ENCODE assay signal across 11 mouse cellular contexts in the genomic region with DNA sequence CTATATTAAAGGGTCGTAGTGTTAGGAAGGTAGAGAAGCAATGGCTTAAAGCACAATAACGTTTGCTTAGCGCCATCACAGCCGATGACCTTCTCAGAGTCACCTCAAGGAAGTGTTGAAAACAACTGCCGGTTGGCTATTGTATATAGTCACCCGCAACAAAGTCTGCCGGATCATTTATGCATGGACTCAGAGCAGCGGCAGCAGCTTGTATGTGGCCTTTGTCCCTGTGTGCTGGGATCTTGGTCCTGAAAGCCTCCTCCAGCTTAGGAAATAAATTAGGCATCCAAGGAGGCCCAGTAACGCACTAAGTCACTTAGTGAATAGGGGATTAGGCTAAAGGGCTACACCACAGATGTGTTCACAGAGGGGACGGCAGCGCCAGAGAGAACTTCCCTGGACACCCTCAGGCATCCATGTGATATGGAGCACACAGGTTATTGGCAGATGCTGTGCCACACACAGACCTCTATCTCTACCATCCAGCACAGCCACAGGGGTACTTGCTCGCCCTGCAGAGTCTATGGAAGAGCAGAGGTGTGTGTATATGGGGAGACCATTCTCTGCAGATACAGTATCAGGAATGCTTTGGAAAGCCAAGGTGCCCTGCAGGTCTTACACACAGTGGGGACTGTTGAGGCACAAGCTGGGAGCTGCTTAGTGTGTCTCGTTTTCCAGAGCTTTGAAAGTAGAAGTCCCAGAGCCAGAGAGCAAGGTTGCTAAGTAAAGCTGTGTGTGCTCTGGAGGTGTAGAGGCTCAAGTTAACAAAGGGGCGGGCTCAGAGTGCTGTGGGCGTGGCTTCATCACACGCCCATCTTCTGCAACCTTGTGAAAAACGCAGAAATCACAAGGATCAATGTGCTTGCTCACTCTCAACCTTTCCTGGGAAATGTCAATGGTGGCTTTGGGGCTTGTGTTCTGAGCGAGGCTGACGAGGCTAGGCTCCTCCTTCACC. TPM values are rescaled to one million over a fixed set of nuclear protein-coding genes. Genes with fewer than 3 reads are reported as not detected.
DNase-seq lines count a peak whose midpoint lies in the region; ATAC-seq and TF ChIP-seq lines count a peak whose summit lies in the region.
"Had no signal": no experiment of that assay in that cellular context is flagged by ENCODE, and none has a peak within 500 bp of the region (broad histone marks: within the 10 kb centered on the region; RNA-seq: fewer than 3 reads in every experiment).

No protein-coding gene starts in this region.

- no peak overlapping the region for H3K9ac ChIP-seq in embryonic facial prominence, embryonic 14.5 days (ENCODE audit: low read depth, low read length)
- H3K9ac ChIP-seq in limb, embryonic 13.5 days, result no peak overlapping the region
- H3K9ac ChIP-seq in liver, postnatal 0 days (replicated peaks), result no peak overlapping the region
- H3K9ac ChIP-seq: heart, embryonic 15.5 days had no signal

- no peaks in the 10 kb centered on the region for H3K9me3 ChIP-seq in embryonic facial prominence, embryonic 14.5 days (ENCODE audit: control insufficient read depth, low read length)
- no peaks in the 10 kb centered on the region for H3K9me3 ChIP-seq in limb, embryonic 13.5 days
- H3K9me3 ChIP-seq in liver, postnatal 0 days (ENCODE audit: low read length), result no peaks in the 10 kb centered on the region
- H3K9me3 ChIP-seq: heart, embryonic 15.5 days had no signal

- ATAC-seq in embryonic facial prominence, embryonic 14.5 days (ENCODE audit: low read depth), result peak; percentile 72
- ATAC-seq in limb, embryonic 13.5 days (ENCODE audit: low FRiP score, low read depth), result no peak
- ATAC-seq in liver, postnatal 0 days, result no peak
- ATAC-seq: Patski had no signal

- no peak for TF ChIP-seq CTCF in liver, postnatal 0 days (IDR thresholded peaks at IDR 0.05; ENCODE audit: low read depth)

- no peaks in the 10 kb centered on the region for H3K27me3 ChIP-seq in embryonic facial prominence, embryonic 14.5 days (replicated peaks; ENCODE audit: control insufficient read depth, insufficient read depth, low read length)
- no peaks in the 10 kb centered on the region for H3K27me3 ChIP-seq in limb, embryonic 13.5 days
- H3K27me3 ChIP-seq in liver, postnatal 0 days (ENCODE audit: insufficient read depth, low read length), result no peaks in the 10 kb centered on the region
- H3K27me3 ChIP-seq: heart, embryonic 15.5 days; Patski had no signal

- whole genome bisulfite sequencing in embryonic facial prominence, embryonic 14.5 days, result 46% methylated on average over 19 of the region's 19 CpGs
- 53% methylated on average over 19 of the region's 19 CpGs for WGBS in limb, embryonic 13.5 days
- 60% methylated on average over 19 of the region's 19 CpGs for WGBS in liver, postnatal 0 days (ENCODE audit: insufficient replicate concordance)

- peak overlapping the region; percentile 31; the same call in 1 of the 2 replicates for H3K27ac ChIP-seq in embryonic facial prominence, embryonic 14.5 days (replicated peaks; ENCODE audit: low read depth, low read length)
- no peak overlapping the region for H3K27ac ChIP-seq in limb, embryonic 13.5 days
- no peak overlapping the region for H3K27ac ChIP-seq in liver, postnatal 0 days (ENCODE audit: low read depth)
- H3K27ac ChIP-seq: heart, embryonic 15.5 days had no signal

- H3K36me3 ChIP-seq in embryonic facial prominence, embryonic 14.5 days (ENCODE audit: control insufficient read depth, insufficient read depth, low read length), result no peaks in the 10 kb centered on the region
- H3K36me3 ChIP-seq in limb, embryonic 13.5 days, result no peaks in the 10 kb centered on the region
- no peaks in the 10 kb centered on the region for H3K36me3 ChIP-seq in liver, postnatal 0 days (replicated peaks; ENCODE audit: insufficient read depth, low read length)
- H3K36me3 ChIP-seq: heart, embryonic 15.5 days had no signal

- H3K4me2 ChIP-seq in embryonic facial prominence, embryonic 14.5 days (ENCODE audit: low read depth, low read length), result peak overlapping the region; percentile 23; the same call in 1 of the 2 replicates
- H3K4me2 ChIP-seq in limb, embryonic 13.5 days (replicated peaks), result peak overlapping the region; percentile 12
- H3K4me2 ChIP-seq in liver, postnatal 0 days (ENCODE audit: low read depth, low read length), result no peak overlapping the region

- H3K4me3 ChIP-seq in embryonic facial prominence, embryonic 14.5 days (ENCODE audit: low read depth, low read length), result no peak overlapping the region
- no peak overlapping the region for H3K4me3 ChIP-seq in limb, embryonic 13.5 days
- no peak overlapping the region for H3K4me3 ChIP-seq in liver, postnatal 0 days (ENCODE audit: low read depth, low read length)
- H3K4me3 ChIP-seq: heart, embryonic 15.5 days; myocyte had no signal

- TF ChIP-seq EP300 in liver, postnatal 0 days (IDR thresholded peaks at IDR 0.05; ENCODE audit: low read depth), result no peak

- peaks cover 23% of the 10 kb centered on the region for H3K4me1 ChIP-seq in embryonic facial prominence, embryonic 14.5 days (ENCODE audit: control insufficient read depth, insufficient read depth, low read length)
- H3K4me1 ChIP-seq in limb, embryonic 13.5 days, result peaks cover 38% of the 10 kb centered on the region
- no peaks in the 10 kb centered on the region for H3K4me1 ChIP-seq in liver, postnatal 0 days (ENCODE audit: insufficient read depth)

- DNase-seq in lung, adult 18-20 months, result peak; percentile 51 to 54
- no peak for DNase-seq in lung, postnatal 4 days
- peak; percentile 61 for DNase-seq in embryonic facial prominence, embryonic 14.5 days (ENCODE audit: low spot score)
- peak; percentile 34 for DNase-seq in retina, embryonic 14.5 days (ENCODE audit: low spot score)
- no peak for DNase-seq in thymus, postnatal 25 days
- DNase-seq in liver, postnatal 0 days, result no peak
- DNase-seq in ovary, postnatal 14 days (ENCODE audit: low spot score), result no peak

RNA-seq across cellular contexts. Expression of gene Edar, which starts 34.7 kb away (rescaled TPM):
- 1.4 and 2.6 TPM in 2 replicates for polyA plus RNA-seq in embryonic facial prominence, embryonic 14.5 days (2014; fragmentation: Nextera tagmentation; extraction: Ambion mirVana)
- polyA plus RNA-seq in limb, embryonic 13.5 days (2015; fragmentation: Nextera tagmentation; extraction: Ambion mirVana), result 1.4 and 1.7 TPM in 2 replicates
- 0.04 TPM in 1 of 2 replicates, not detected in the other for polyA plus RNA-seq in liver, postnatal 0 days (2015; fragmentation: Nextera tagmentation; extraction: Ambion mirVana)
- polyA plus RNA-seq: myocyte had no signal

Comparison
In these comparisons a context has a peak if more than half of its experiments do, and no peak if none do; other contexts are left out.
1. DNase-seq: peak in lung, adult 18-20 months (2 of 2), embryonic facial prominence, embryonic 14.5 days (single experiment) and retina, embryonic 14.5 days (single experiment); none in lung, postnatal 4 days (0 of 2), thymus, postnatal 25 days (single experiment), liver, postnatal 0 days (single experiment) and ovary, postnatal 14 days (single experiment).